Mouse (Mus musculus) stomach, embryonic 16.5 days (tissue): ENCODE measurements around the gene Rexo5. TPM values are rescaled to one million over a fixed set of nuclear protein-coding genes. Genes with fewer than 3 reads are reported as not detected.

ENCODE experiments used
- ATAC-seq: fragments of 200-750 bp; cut with Nextera tagmentation; 2 replicates; pipeline ENCODE4 v1.8.0; 2017; ENCODE audit warnings: moderate number of reproducible peaks, moderate TSS enrichment; ENCODE audit not compliant: insufficient read depth, low FRiP score
- H3K27ac ChIP-seq: fragments of 300-500 bp; sonication (generic); 2 replicates; pipeline ENCODE4 v1.5.1; 2014; ENCODE audit warnings: low read length
- H3K27me3 ChIP-seq: fragments of 300-500 bp; sonication (generic); 2 replicates; pipeline ENCODE4 v1.6.1; 2014; ENCODE audit warnings: low read length, control low read depth, mixed read lengths; ENCODE audit not compliant: control insufficient read depth, insufficient read depth
- H3K36me3 ChIP-seq: fragments of 300-500 bp; sonication (generic); 2 replicates; pipeline ENCODE4 v1.6.1; 2014; ENCODE audit warnings: low read length; ENCODE audit not compliant: control insufficient read depth, insufficient read depth
- H3K4me1 ChIP-seq: fragments of 300-500 bp; sonication (generic); 2 replicates; pipeline ENCODE4 v1.6.1; 2014; ENCODE audit warnings: low read length, control low read depth, mixed read lengths; ENCODE audit not compliant: control insufficient read depth, insufficient read depth
- H3K4me2 ChIP-seq: fragments of 300-500 bp; sonication (generic); 2 replicates; pipeline ENCODE4 v1.6.1; 2014; ENCODE audit warnings: low read depth, low read length, mixed read lengths
- H3K4me3 ChIP-seq: fragments of 300-500 bp; sonication (generic); replicated peaks from 2 replicates; pipeline ENCODE4 v1.5.1; 2014; ENCODE audit warnings: mild to moderate bottlenecking, low read length
- H3K9ac ChIP-seq: fragments of 300-500 bp; sonication (generic); 2 replicates; pipeline ENCODE4 v1.6.1; 2014; ENCODE audit warnings: low read length
- H3K9me3 ChIP-seq: fragments of 300-500 bp; sonication (generic); replicated peaks from 2 replicates; pipeline ENCODE4 v1.6.1; 2016; ENCODE audit warnings: low read length, control low read depth; ENCODE audit not compliant: control insufficient read depth
- WGBS: fragments of 180-500 bp; shearing (Covaris S2); extraction: QIAGEN DNeasy Blood & Tissue Kit; methylation state at CpG from one replicate; pipeline ENCODE4 v1.1.7; 2014; 5-methylcytosine and 5-hydroxymethylcytosine counted together
- polyA plus RNA-seq: library from polyadenylated mRNA; unstranded; fragments of >200 nt; fragmentation: Nextera tagmentation; extraction: Ambion mirVana; gene quantifications from 2 replicates; pipeline ENCODE4 v1.2.1, GENCODE M21; 2015

The Rexo5 gene
- polyA plus RNA-seq, 1 experiment from 2014 or later = 17.8 TPM

DNA sequence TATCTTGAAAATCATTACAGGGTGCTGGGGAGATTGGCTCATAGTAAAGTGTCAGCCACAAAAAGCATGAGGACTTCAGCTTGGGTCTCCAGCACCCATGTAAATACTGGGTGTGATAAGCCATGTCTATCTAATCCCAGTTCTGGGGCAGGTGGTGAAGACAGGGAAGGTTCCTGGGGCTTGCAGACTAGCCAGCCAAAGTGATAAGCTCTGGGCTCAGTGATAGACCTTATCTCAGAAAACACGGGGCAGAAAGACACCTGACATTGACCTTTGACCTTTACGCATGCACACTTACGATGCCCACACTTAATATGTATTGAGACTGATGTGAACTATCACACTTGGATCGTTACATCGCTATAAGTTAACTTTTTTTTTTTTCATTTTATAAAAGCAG is 70.7 kb downstream of the Rexo5 start:
- Histone ChIP-seq H3K36me3 (no peaks in the 10 kb centered on the region), H3K9me3 (no peaks in the 10 kb centered on the region), H3K4me3 (no peak overlapping the region), H3K27me3 (no peaks in the 10 kb centered on the region), H3K27ac (no peak overlapping the region), H3K4me2 (no peak overlapping the region), H3K9ac (no peak overlapping the region), H3K4me1 (peaks cover 16% of the 10 kb centered on the region)
- WGBS = 74% methylated on average over 5 of the region's 5 CpGs
- ATAC-seq = no peak

DNA sequence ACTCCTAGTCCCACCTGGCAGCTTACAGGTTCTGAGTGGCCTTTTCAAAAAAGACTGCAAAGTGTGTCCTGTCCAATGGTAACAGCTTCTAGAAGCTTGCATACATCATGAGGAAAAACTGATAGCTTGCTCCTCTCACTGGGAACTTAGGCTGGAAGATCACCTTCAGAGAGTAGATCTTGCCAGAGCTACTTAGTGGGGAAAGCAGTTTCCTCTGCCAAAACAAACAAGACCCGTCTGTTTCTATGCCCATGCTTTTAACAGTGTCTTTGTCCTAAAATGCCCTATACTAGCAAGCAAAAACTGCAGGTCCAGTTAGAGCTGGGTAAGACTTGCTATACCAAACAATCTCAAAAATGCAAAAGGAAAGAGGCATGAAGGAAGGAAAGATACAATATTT is 72.3 kb downstream of the Rexo5 start:
- Histone ChIP-seq H3K36me3 (no peaks in the 10 kb centered on the region), H3K9ac (no peak overlapping the region), H3K4me2 (no peak overlapping the region), H3K4me1 (peaks cover 13% of the 10 kb centered on the region), H3K27ac (no peak overlapping the region), H3K4me3 (no peak overlapping the region), H3K27me3 (no peaks in the 10 kb centered on the region), H3K9me3 (no peaks in the 10 kb centered on the region)
- 41% methylated on average over 1 of the region's 1 CpGs for WGBS
- no peak for ATAC-seq

DNA sequence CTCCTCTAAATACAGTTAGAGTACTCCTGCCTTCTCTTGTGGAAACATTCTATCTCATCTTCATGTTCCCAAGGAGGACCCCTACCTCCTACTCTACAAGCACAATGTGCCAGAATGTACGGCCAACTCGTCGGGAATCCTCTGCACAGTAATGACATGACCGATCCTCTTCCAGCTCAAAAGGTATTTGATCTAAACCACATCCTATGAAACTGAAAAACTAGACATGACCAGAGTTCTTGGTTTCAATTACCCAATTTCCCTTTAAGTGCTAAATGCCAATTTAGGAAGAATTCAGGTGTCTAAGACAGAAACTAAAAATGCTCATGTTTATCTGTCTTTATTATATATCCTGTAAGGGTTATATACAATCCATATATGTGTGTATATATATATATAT is 78.4 kb downstream of the Rexo5 start:
- no peak overlapping the region for H3K9ac ChIP-seq
- no peak overlapping the region for H3K4me3 ChIP-seq
- no peak overlapping the region for H3K27ac ChIP-seq
- no peak for ATAC-seq
- no peaks in the 10 kb centered on the region for H3K36me3 ChIP-seq
- WGBS = 93% methylated on average over 4 of the region's 4 CpGs
- H3K9me3 ChIP-seq = no peaks in the 10 kb centered on the region
- H3K27me3 ChIP-seq = no peaks in the 10 kb centered on the region
- no peaks in the 10 kb centered on the region for H3K4me1 ChIP-seq
- H3K4me2 ChIP-seq = no peak overlapping the region

DNA sequence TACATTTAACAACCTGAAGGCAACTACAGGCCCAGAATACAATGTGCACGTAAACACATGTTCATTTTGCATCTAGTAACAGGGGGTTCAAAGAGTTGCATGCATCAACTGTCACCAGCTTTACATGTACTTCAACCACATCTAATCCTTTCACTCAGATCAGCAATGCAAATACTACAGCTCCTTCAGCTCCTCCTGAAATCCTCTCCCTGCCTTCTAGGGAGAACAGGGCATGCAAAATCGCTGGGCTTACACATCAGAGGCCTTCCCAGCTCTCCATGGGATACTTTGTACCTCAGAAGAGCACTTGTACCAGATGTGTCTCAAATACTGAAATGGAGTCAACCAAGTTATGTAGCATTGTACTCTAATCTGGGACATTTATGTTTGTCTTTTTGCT is 79.2 kb downstream of the Rexo5 start:
- H3K27ac ChIP-seq = no peak overlapping the region
- no peak overlapping the region for H3K9ac ChIP-seq
- H3K4me2 ChIP-seq = no peak overlapping the region
- ATAC-seq = no peak
- no peak overlapping the region for H3K4me3 ChIP-seq
- no peaks in the 10 kb centered on the region for H3K27me3 ChIP-seq
- WGBS = 60% methylated on average over 2 of the region's 2 CpGs
- no peaks in the 10 kb centered on the region for H3K36me3 ChIP-seq
- no peaks in the 10 kb centered on the region for H3K4me1 ChIP-seq
- H3K9me3 ChIP-seq = no peaks in the 10 kb centered on the region

DNA sequence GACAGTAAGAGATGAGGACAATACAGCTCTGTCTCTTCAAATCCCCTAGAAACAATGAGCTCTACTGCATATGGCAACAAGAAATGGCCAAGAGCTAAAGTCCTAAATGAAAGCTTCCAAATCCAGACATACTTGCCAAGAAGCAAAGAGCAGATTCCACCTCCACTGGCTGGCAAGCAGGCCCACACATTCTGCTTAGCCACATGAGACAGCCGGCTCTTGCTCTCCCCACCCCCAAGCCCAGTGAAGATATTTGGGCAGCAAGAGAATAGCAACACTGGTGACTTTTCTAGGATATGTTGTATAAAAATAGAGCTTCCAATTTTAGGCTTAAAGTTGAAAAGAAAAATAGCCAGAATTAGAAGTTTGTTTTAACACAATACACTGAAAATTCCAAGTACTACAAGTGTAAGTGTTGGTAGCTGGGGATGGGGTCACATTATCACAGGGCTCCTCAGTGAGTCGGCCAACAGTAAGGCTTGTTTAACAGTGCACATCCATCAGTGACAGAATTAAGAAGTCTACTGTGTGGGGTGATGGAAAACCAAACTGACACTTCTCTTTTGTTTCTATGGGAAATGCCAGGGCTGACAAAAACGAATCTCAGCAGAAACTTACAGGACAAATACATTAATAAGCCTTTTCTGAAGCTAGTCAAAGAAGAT is 82.1 kb downstream of the Rexo5 start:
- no peak for ATAC-seq
- WGBS = 46% methylated on average over 3 of the region's 3 CpGs
- no peak overlapping the region for H3K4me2 ChIP-seq
- no peak overlapping the region for H3K9ac ChIP-seq
- H3K4me1 ChIP-seq = no peaks in the 10 kb centered on the region
- H3K36me3 ChIP-seq = no peaks in the 10 kb centered on the region
- no peaks in the 10 kb centered on the region for H3K9me3 ChIP-seq
- no peak overlapping the region for H3K27ac ChIP-seq
- no peaks in the 10 kb centered on the region for H3K27me3 ChIP-seq
- no peak overlapping the region for H3K4me3 ChIP-seq

DNA sequence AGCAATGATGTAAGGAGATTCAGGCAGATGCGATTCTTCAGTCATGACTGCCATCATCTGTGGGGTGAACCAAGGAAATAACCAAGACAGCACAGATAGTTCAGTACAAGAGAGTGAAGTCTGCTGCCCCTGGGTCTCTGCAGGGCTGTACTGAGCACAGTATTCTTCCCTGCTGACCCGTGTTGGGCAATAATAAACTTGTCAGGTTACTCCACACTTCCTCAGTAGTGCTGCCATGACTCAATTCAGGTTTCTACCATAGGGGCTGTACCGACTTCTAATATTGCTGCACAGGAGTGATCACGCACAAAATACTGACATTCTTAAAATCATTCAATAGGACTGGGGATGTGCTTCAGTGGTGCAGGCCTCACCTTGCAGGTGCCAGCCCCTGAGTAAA is 85.4 kb downstream of the Rexo5 start:
- Histone ChIP-seq H3K36me3 (no peaks in the 10 kb centered on the region), H3K4me1 (no peaks in the 10 kb centered on the region), H3K9me3 (no peaks in the 10 kb centered on the region), H3K27me3 (no peaks in the 10 kb centered on the region), H3K9ac (no peak overlapping the region), H3K4me3 (no peak overlapping the region), H3K27ac (no peak overlapping the region), H3K4me2 (no peak overlapping the region)
- WGBS = 90% methylated on average over 4 of the region's 4 CpGs
- ATAC-seq = no peak; the same call in 1 of the 2 replicates

DNA sequence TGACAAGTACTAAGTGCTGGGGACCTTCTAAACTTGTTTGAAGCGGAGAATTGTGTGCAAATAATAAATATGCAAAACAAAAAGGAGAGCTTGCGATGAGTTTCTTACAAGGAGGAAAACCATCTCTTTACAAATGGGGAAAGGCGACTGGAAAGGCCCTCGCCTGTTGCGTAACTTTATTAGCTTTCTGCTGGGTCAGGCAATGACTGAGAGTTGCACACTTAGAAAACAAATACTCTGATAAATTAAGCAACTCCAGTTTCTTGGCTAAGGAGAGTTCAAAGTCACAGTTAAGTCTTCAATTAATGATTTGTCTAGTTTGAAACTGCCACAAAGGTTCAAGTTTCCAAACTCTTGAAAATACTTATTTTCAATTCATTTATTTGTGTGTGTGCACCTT is 86.5 kb downstream of the Rexo5 start:
- Histone ChIP-seq H3K4me1 (no peaks in the 10 kb centered on the region), H3K4me2 (no peak overlapping the region), H3K27me3 (no peaks in the 10 kb centered on the region), H3K27ac (no peak overlapping the region), H3K36me3 (no peaks in the 10 kb centered on the region), H3K4me3 (no peak overlapping the region), H3K9me3 (no peaks in the 10 kb centered on the region), H3K9ac (no peak overlapping the region)
- WGBS = 78% methylated on average over 5 of the region's 5 CpGs
- no peak for ATAC-seq

DNA sequence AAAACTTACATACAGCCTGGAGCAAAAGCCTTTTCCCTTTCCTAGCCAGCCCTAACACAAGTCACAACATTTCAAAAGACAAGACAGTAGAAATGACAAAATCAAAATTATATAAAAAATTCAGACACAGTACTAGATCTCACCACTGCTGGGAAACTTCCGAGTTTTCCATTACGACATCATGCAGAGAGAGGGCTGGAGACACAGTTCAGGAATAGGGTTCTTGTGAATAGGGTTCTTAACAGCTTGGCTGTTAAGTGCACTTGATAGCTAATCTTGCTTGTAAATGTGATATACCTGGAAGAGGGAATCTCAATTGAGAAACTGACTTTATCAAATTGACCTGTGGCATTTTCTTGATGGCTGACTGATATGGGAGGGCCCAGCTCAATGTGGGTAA is 87.4 kb downstream of the Rexo5 start:
- Histone ChIP-seq H3K4me2 (no peak overlapping the region), H3K9me3 (no peaks in the 10 kb centered on the region), H3K27me3 (no peaks in the 10 kb centered on the region), H3K36me3 (no peaks in the 10 kb centered on the region), H3K27ac (no peak overlapping the region), H3K9ac (no peak overlapping the region), H3K4me1 (no peaks in the 10 kb centered on the region), H3K4me3 (no peak overlapping the region)
- no peak for ATAC-seq
- whole genome bisulfite sequencing = 88% methylated on average over 2 of the region's 2 CpGs

DNA sequence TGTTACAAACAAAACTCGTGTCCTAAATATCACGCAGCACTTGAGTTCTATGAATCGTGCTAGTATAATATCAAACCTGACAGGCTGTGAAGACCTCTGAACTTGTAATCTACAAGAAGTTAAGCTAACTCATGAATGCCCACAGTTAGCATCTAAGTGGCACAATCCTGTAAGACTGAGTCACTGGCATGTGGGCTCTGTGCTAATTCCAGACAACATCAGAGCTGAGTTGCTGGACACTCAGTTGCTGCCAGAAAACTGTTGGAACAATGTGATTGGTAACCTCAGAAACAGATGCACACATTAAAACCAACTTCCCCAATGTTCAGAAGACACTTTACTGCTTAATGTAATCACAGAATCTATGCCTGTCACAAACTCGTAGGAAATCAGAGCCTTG is 94.1 kb downstream of the Rexo5 start:
- Histone ChIP-seq H3K9ac (no peak overlapping the region), H3K36me3 (no peaks in the 10 kb centered on the region), H3K4me2 (no peak overlapping the region), H3K27me3 (no peaks in the 10 kb centered on the region), H3K9me3 (no peaks in the 10 kb centered on the region), H3K4me3 (no peak overlapping the region), H3K27ac (no peak overlapping the region), H3K4me1 (no peaks in the 10 kb centered on the region)
- WGBS = 90% methylated on average over 4 of the region's 4 CpGs
- ATAC-seq = no peak

DNA sequence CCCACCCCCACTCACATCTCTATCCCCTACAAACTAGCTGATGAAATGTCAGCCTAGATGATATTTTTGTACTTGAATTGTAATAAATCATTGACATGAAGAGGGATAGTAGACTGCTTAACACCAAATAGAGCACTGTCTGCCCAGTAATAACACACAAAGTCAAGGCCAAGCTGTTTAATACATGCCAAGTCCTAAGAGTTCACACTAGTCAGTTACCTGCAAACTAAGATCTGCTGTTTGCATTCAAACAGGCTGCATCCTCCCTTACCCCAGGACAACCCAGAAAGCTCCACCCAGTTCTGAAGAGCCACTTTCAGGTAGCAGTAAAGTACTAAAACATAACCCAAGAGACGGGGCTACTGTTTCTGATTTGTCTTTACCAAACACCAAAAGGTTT is 98.4 kb downstream of the Rexo5 start:
- no peak for ATAC-seq
- H3K9ac ChIP-seq = no peak overlapping the region
- WGBS = 87% methylated on average over 1 of the region's 1 CpGs
- H3K4me1 ChIP-seq = peaks cover 8% of the 10 kb centered on the region
- H3K27ac ChIP-seq = no peak overlapping the region
- no peak overlapping the region for H3K4me3 ChIP-seq
- no peak overlapping the region for H3K4me2 ChIP-seq
- H3K36me3 ChIP-seq = no peaks in the 10 kb centered on the region
- no peaks in the 10 kb centered on the region for H3K27me3 ChIP-seq
- no peaks in the 10 kb centered on the region for H3K9me3 ChIP-seq
